Mouse (Mus musculus): ENCODE results near the gene Kndc1. TPM values are rescaled to one million over a fixed set of nuclear protein-coding genes. Genes with fewer than 3 reads are reported as not detected.

Gene Kndc1
- polyA plus RNA-seq, 2 experiments, result 0.01 TPM; not detected in 1

- Histone ChIP-seq H3K4me1 (replicated peaks; ENCODE audit: control insufficient read depth in 2 of 2, insufficient read depth in 2 of 2, low read length in 1 of 2) (no peaks in the 10 kb centered on the region), H3K36me3 (replicated peaks; ENCODE audit: control insufficient read depth, insufficient read depth, low read depth) (no peaks in the 10 kb centered on the region), H3K9ac (replicated peaks) (no peak overlapping the region), H3K4me2 (ENCODE audit: low read depth) (no peak overlapping the region), H3K27me3 (ENCODE audit: control insufficient read depth, insufficient read depth, low read length) (peaks cover 18% of the 10 kb centered on the region), H3K9me3 (ENCODE audit: control insufficient read depth, low read length) (no peaks in the 10 kb centered on the region), H3K4me3 (ENCODE audit: insufficient read depth in 1 of 2, low read depth in 2 of 2, low read length in 2 of 2) (no peak overlapping the region), H3K27ac (no peak overlapping the region)
- 59% methylated on average over 5 of the region's 5 CpGs for WGBS (ENCODE audit: insufficient replicate concordance)
- DNase-seq (ENCODE audit: low read depth in 3 of 3, low spot score in 3 of 3) (no peak), ATAC-seq (ENCODE audit: insufficient read depth) (no peak)
- TF ChIP-seq CTCF (IDR thresholded peaks at IDR 0.05; ENCODE audit: low read depth) (no peak), EP300 (IDR thresholded peaks at IDR 0.05; ENCODE audit: low read depth) (no peak)
These were observed 2.7 kb upstream of the Kndc1 start for GRCm38 (mm10) chr7:139891779-139892178.

- Histone ChIP-seq H3K4me3 (ENCODE audit: insufficient read depth in 1 of 2, low read depth in 2 of 2, low read length in 2 of 2) (no peak overlapping the region), H3K27me3 (ENCODE audit: control insufficient read depth, insufficient read depth, low read length) (peaks cover 18% of the 10 kb centered on the region), H3K9ac (replicated peaks) (no peak overlapping the region), H3K27ac (no peak overlapping the region), H3K36me3 (replicated peaks; ENCODE audit: control insufficient read depth, insufficient read depth, low read depth) (no peaks in the 10 kb centered on the region), H3K9me3 (ENCODE audit: control insufficient read depth, low read length) (no peaks in the 10 kb centered on the region), H3K4me2 (ENCODE audit: low read depth) (no peak overlapping the region), H3K4me1 (replicated peaks; ENCODE audit: control insufficient read depth in 2 of 2, insufficient read depth in 2 of 2, low read length in 1 of 2) (no peaks in the 10 kb centered on the region)
- TF ChIP-seq EP300 (IDR thresholded peaks at IDR 0.05; ENCODE audit: low read depth), result no peak
- TF ChIP-seq CTCF (IDR thresholded peaks at IDR 0.05; ENCODE audit: low read depth), result no peak
- WGBS (ENCODE audit: insufficient replicate concordance), result 59% methylated on average over 7 of the region's 7 CpGs
- ATAC-seq (ENCODE audit: insufficient read depth) (no peak), DNase-seq (ENCODE audit: low read depth in 3 of 3, low spot score in 3 of 3) (no peak)
These were observed 1.8 kb downstream of the Kndc1 start for GRCm38 (mm10) chr7:139896271-139896670.

GRCm38 (mm10) chr7:139896796-139897195, 2.3 kb downstream of the Kndc1 start:
- WGBS (ENCODE audit: insufficient replicate concordance), result 55% methylated on average over 7 of the region's 7 CpGs
- H3K4me2 ChIP-seq (ENCODE audit: low read depth), result no peak overlapping the region
- no peaks in the 10 kb centered on the region for H3K9me3 ChIP-seq (ENCODE audit: control insufficient read depth, low read length)
- no peaks in the 10 kb centered on the region for H3K36me3 ChIP-seq (replicated peaks; ENCODE audit: control insufficient read depth, insufficient read depth, low read depth)
- no peak overlapping the region for H3K9ac ChIP-seq (replicated peaks)
- no peak overlapping the region for H3K27ac ChIP-seq
- no peak for DNase-seq (ENCODE audit: low read depth in 3 of 3, low spot score in 3 of 3)
- H3K27me3 ChIP-seq (ENCODE audit: control insufficient read depth, insufficient read depth, low read length), result peaks cover 18% of the 10 kb centered on the region
- no peak for ATAC-seq (ENCODE audit: insufficient read depth)
- no peak for TF ChIP-seq EP300 (IDR thresholded peaks at IDR 0.05; ENCODE audit: low read depth)
- no peak for TF ChIP-seq CTCF (IDR thresholded peaks at IDR 0.05; ENCODE audit: low read depth)
- no peaks in the 10 kb centered on the region for H3K4me1 ChIP-seq (replicated peaks; ENCODE audit: control insufficient read depth in 2 of 2, insufficient read depth in 2 of 2, low read length in 1 of 2)
- no peak overlapping the region for H3K4me3 ChIP-seq (ENCODE audit: insufficient read depth in 1 of 2, low read depth in 2 of 2, low read length in 2 of 2)

GRCm38 (mm10) chr7:139898606-139899005, 4.1 kb downstream of the Kndc1 start:
- WGBS (ENCODE audit: insufficient replicate concordance), result 60% methylated on average over 2 of the region's 2 CpGs
- Histone ChIP-seq H3K4me1 (replicated peaks; ENCODE audit: control insufficient read depth in 2 of 2, insufficient read depth in 2 of 2, low read length in 1 of 2) (no peaks in the 10 kb centered on the region), H3K9ac (replicated peaks) (no peak overlapping the region), H3K4me3 (ENCODE audit: insufficient read depth in 1 of 2, low read depth in 2 of 2, low read length in 2 of 2) (no peak overlapping the region), H3K4me2 (ENCODE audit: low read depth) (no peak overlapping the region), H3K27me3 (ENCODE audit: control insufficient read depth, insufficient read depth, low read length) (peaks cover 18% of the 10 kb centered on the region), H3K36me3 (replicated peaks; ENCODE audit: control insufficient read depth, insufficient read depth, low read depth) (no peaks in the 10 kb centered on the region), H3K27ac (no peak overlapping the region), H3K9me3 (ENCODE audit: control insufficient read depth, low read length) (no peaks in the 10 kb centered on the region)
- DNase-seq (ENCODE audit: low read depth in 3 of 3, low spot score in 3 of 3), result no peak
- ATAC-seq (ENCODE audit: insufficient read depth), result no peak
- TF ChIP-seq EP300 (IDR thresholded peaks at IDR 0.05; ENCODE audit: low read depth) (no peak), CTCF (IDR thresholded peaks at IDR 0.05; ENCODE audit: low read depth) (no peak)

GRCm38 (mm10) chr7:139899505-139899904, 5.0 kb downstream of the Kndc1 start:
- no peak overlapping the region for H3K9ac ChIP-seq (replicated peaks)
- 60% methylated on average over 7 of the region's 7 CpGs for WGBS (ENCODE audit: insufficient replicate concordance)
- no peak overlapping the region for H3K4me3 ChIP-seq (ENCODE audit: insufficient read depth in 1 of 2, low read depth in 2 of 2, low read length in 2 of 2)
- peaks cover 13% of the 10 kb centered on the region for H3K27me3 ChIP-seq (ENCODE audit: control insufficient read depth, insufficient read depth, low read length)
- H3K36me3 ChIP-seq (replicated peaks; ENCODE audit: control insufficient read depth, insufficient read depth, low read depth), result no peaks in the 10 kb centered on the region
- H3K4me2 ChIP-seq (ENCODE audit: low read depth), result no peak overlapping the region
- ATAC-seq (ENCODE audit: insufficient read depth), result no peak
- TF ChIP-seq EP300 (IDR thresholded peaks at IDR 0.05; ENCODE audit: low read depth), result no peak
- no peak for TF ChIP-seq CTCF (IDR thresholded peaks at IDR 0.05; ENCODE audit: low read depth)
- H3K4me1 ChIP-seq (replicated peaks; ENCODE audit: control insufficient read depth in 2 of 2, insufficient read depth in 2 of 2, low read length in 1 of 2), result no peaks in the 10 kb centered on the region
- no peak for DNase-seq (ENCODE audit: low read depth in 3 of 3, low spot score in 3 of 3)
- no peak overlapping the region for H3K27ac ChIP-seq
- no peaks in the 10 kb centered on the region for H3K9me3 ChIP-seq (ENCODE audit: control insufficient read depth, low read length)

Measured in liver, embryonic 14.5 days (tissue).